Comparison of ENCODE assay signal across 9 mouse cellular contexts in genomic region chr19:38253796-38254195, GRCm38 (mm10). TPM values are rescaled to one million over a fixed set of nuclear protein-coding genes. Genes with fewer than 3 reads are reported as not detected.
DNase-seq lines count a peak whose midpoint lies in the region; ATAC-seq and TF ChIP-seq lines count a peak whose summit lies in the region.
"Had no signal": no experiment of that assay in that cellular context is flagged by ENCODE, and none has a peak within 500 bp of the region (broad histone marks: within the 10 kb centered on the region; RNA-seq: fewer than 3 reads in every experiment).

No protein-coding gene starts in this region.

- 58% methylated on average over 6 of the region's 6 CpGs for WGBS in kidney, embryonic 14.5 days

- no peaks in the 10 kb centered on the region for H3K36me3 ChIP-seq in kidney, embryonic 14.5 days (ENCODE audit: control insufficient read depth, insufficient read depth, low read length)
- H3K36me3 ChIP-seq: embryonic facial prominence, embryonic 12.5 days had no signal

- DNase-seq in kidney, adult 18-20 months = peak; percentile 48
- peak; percentile 61 for DNase-seq in CD4-positive helper T cell, adult 2 months (ENCODE audit: low read depth, low spot score)
- peak; percentile 7 for DNase-seq in Patski (ENCODE audit: low read depth, low spot score)
- peak; percentile 76 to 85 for DNase-seq in cerebellum, postnatal 25 days
- peak; percentile 68 for DNase-seq in kidney, postnatal 10 days
- peak; percentile 49 for DNase-seq in thymus, postnatal 0 days (ENCODE audit: low spot score)
- DNase-seq in ovary, adult 18-20 months (ENCODE audit: low spot score) = no peak

- ATAC-seq in kidney, embryonic 14.5 days (ENCODE audit: low FRiP score, low TSS enrichment) = no peak
- peak; percentile 69 for ATAC-seq in Patski

- no peaks in the 10 kb centered on the region for H3K27me3 ChIP-seq in kidney, embryonic 14.5 days (ENCODE audit: control insufficient read depth, insufficient read depth, low read length)
- peaks cover 69% of the 10 kb centered on the region for H3K27me3 ChIP-seq in Patski
- H3K27me3 ChIP-seq: embryonic facial prominence, embryonic 12.5 days had no signal

- in situ Hi-C loops in Patski (cut with MboI; ENCODE audit: low pct_unique_long_range_greater_than_20kb) = loop anchor here (10.0 kb wide), 2 partner anchors 101 to 521 kb away; no protein-coding TSS in a partner anchor

- no peaks in the 10 kb centered on the region for H3K4me1 ChIP-seq in kidney, embryonic 14.5 days (ENCODE audit: control insufficient read depth, insufficient read depth, low read length)
- H3K4me1 ChIP-seq: embryonic facial prominence, embryonic 12.5 days had no signal

- no peak overlapping the region for H3K4me2 ChIP-seq in kidney, embryonic 14.5 days (replicated peaks; ENCODE audit: low read depth, low read length)
- H3K4me2 ChIP-seq: embryonic facial prominence, embryonic 12.5 days had no signal

- no peaks in the 10 kb centered on the region for H3K9me3 ChIP-seq in kidney, embryonic 14.5 days (ENCODE audit: control insufficient read depth, low read length)
- H3K9me3 ChIP-seq: embryonic facial prominence, embryonic 12.5 days had no signal

- no peak overlapping the region for H3K27ac ChIP-seq in kidney, embryonic 14.5 days (ENCODE audit: low read depth, low read length)
- H3K27ac ChIP-seq: embryonic facial prominence, embryonic 12.5 days had no signal

- POLR2A ChIA-PET in Patski (lab: Charles Lee) = interaction anchor here (0.5 kb wide), 1 partner anchor 30 kb away, joined by 3 read pairs; no protein-coding TSS in a partner anchor

- TF ChIP-seq CTCF in Patski (IDR thresholded peaks at IDR 0.05) = peak; percentile 90

- no peak overlapping the region for H3K9ac ChIP-seq in kidney, embryonic 14.5 days (ENCODE audit: low read depth, low read length)
- H3K9ac ChIP-seq: embryonic facial prominence, embryonic 12.5 days had no signal

- H3K4me3 ChIP-seq in kidney, embryonic 14.5 days (ENCODE audit: low read length) = no peak overlapping the region
- H3K4me3 ChIP-seq: embryonic facial prominence, embryonic 12.5 days had no signal

- CTCF ChIA-PET in Patski (lab: Charles Lee) = interaction anchor here (0.8 to 4.5 kb wide), 25 partner anchors 9 to 181 kb away, joined by 3 to 32 read pairs (median 4); partner anchors contain the start of gene Lgi1

RNA-seq across cellular contexts. Expression of gene Lgi1, which starts 10.5 kb away (rescaled TPM):
- 0.86 and 1.6 TPM in 2 replicates for polyA plus RNA-seq in kidney, embryonic 14.5 days (2014; fragmentation: Nextera tagmentation; extraction: Ambion mirVana)
- 0.04 TPM for polyA plus RNA-seq in Patski (2021)
- polyA plus RNA-seq in thymus, postnatal 0 days (2015; fragmentation: Nextera tagmentation; extraction: Ambion mirVana) = 0.14 TPM in 1 of 2 replicates, not detected in the other

RNA-seq across cellular contexts. Expression of gene Fra10ac1, which starts 29.8 kb away (rescaled TPM):
- 36.2 and 42.7 TPM in 2 replicates for polyA plus RNA-seq in kidney, embryonic 14.5 days (2014; fragmentation: Nextera tagmentation; extraction: Ambion mirVana)
- 20.4 TPM for polyA plus RNA-seq in Patski (2021)
- polyA plus RNA-seq in thymus, postnatal 0 days (2015; fragmentation: Nextera tagmentation; extraction: Ambion mirVana) = 33.7 and 34.1 TPM in 2 replicates
